Mouse (Mus musculus): ENCODE data around the gene Rsc1a1. TPM values are rescaled to one million over a fixed set of nuclear protein-coding genes. Genes with fewer than 3 reads are reported as not detected.
A peak's percentile ranks its signal among the peaks of the same experiment; 100 is the strongest.

Rsc1a1 gene
- total and polyA plus RNA-seq, 3 experiments: 7.7 TPM; not detected in 2

GRCm38 (mm10) chr4:141705331-141705730 is 19.9 kb upstream of the Rsc1a1 start:
- Histone ChIP-seq H3K9me3 (replicated peaks; ENCODE audit: insufficient read depth, low read length) (no peaks in the 10 kb centered on the region), H3K36me3 (ENCODE audit: control insufficient read depth in 1 of 2, insufficient read depth in 2 of 2, low read length in 2 of 2) (peaks cover 0 to 29% of the 10 kb centered on the region in 2 experiments; a peak in 2 of 4 replicates), H3K27me3 (ENCODE audit: control insufficient read depth in 1 of 2, insufficient read depth in 2 of 2, low read length in 2 of 2) (no peaks in the 10 kb centered on the region), H3K79me2 (ENCODE audit: control insufficient read depth, insufficient read depth, low read length, poor library complexity) (no peaks in the 10 kb centered on the region), H3K27ac (ENCODE audit: control insufficient read depth, low read depth, low read length) (no peak overlapping the region), H3K4me1 (ENCODE audit: control insufficient read depth in 1 of 2, insufficient read depth in 2 of 2, low read length in 2 of 2) (no peaks in the 10 kb centered on the region), H3K4me3 (ENCODE audit: control insufficient read depth in 1 of 2, insufficient read depth in 1 of 2, low read depth in 2 of 2, low read length in 2 of 2) (no peak overlapping the region), H3K9ac (ENCODE audit: control insufficient read depth, low read depth, low read length, poor library complexity, severe bottlenecking) (no peak overlapping the region)
- DNase-seq (ENCODE audit: low read depth, low spot score): no peak
- TF ChIP-seq USF1 (IDR thresholded peaks at IDR 0.05; ENCODE audit: low read depth, low read length) (no peak), MYB (IDR thresholded peaks at IDR 0.05; ENCODE audit: low read depth, low read length) (no peak), UBTF (IDR thresholded peaks at IDR 0.05; ENCODE audit: borderline replicate concordance, insufficient read depth, low read depth, low read length) (no peak), POLR2AphosphoS5 (IDR thresholded peaks at IDR 0.05; ENCODE audit: borderline replicate concordance, low read depth, low read length) (no peak), NRF1 (IDR thresholded peaks at IDR 0.05; ENCODE audit: insufficient read depth, low read depth, low read length, poor library complexity, severe bottlenecking) (no peak), ZKSCAN1 (IDR thresholded peaks at IDR 0.05; ENCODE audit: low read depth, low read length) (no peak), TAL1 (IDR thresholded peaks at IDR 0.05; ENCODE audit: low read length) (no peak)

DNA sequence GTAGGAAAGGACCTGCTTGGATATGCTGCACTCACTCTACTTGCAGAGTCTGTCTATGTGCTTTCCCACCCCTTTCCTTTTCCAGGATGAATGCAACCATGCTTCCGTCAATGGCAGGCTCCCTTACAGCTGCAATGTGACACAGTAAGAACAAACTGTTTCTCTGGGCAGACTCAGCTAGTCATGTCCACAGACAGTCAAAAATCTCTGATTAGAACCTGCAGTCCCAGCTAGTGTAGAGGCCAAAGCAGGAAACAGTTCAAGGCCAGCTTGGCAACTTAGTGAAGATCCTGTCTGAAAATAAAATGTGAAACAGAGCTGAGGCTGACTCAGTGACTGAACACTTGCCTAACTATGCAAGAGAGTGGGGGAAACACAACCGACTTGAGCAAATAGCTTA is 19.2 kb upstream of the Rsc1a1 start:
- H3K27me3 ChIP-seq (ENCODE audit: control insufficient read depth in 1 of 2, insufficient read depth in 2 of 2, low read length in 2 of 2): no peaks in the 10 kb centered on the region
- H3K9me3 ChIP-seq (replicated peaks; ENCODE audit: insufficient read depth, low read length): no peaks in the 10 kb centered on the region
- no peak overlapping the region for H3K9ac ChIP-seq (ENCODE audit: control insufficient read depth, low read depth, low read length, poor library complexity, severe bottlenecking)
- no peaks in the 10 kb centered on the region for H3K4me1 ChIP-seq (ENCODE audit: control insufficient read depth in 1 of 2, insufficient read depth in 2 of 2, low read length in 2 of 2)
- peaks cover 0 to 26% of the 10 kb centered on the region in 2 experiments; a peak in 2 of 4 replicates for H3K36me3 ChIP-seq (ENCODE audit: control insufficient read depth in 1 of 2, insufficient read depth in 2 of 2, low read length in 2 of 2)
- no peak overlapping the region for H3K27ac ChIP-seq (ENCODE audit: control insufficient read depth, low read depth, low read length)
- H3K4me3 ChIP-seq (ENCODE audit: control insufficient read depth in 1 of 2, insufficient read depth in 1 of 2, low read depth in 2 of 2, low read length in 2 of 2): no peak overlapping the region
- DNase-seq (ENCODE audit: low read depth, low spot score): no peak
- H3K79me2 ChIP-seq (ENCODE audit: control insufficient read depth, insufficient read depth, low read length, poor library complexity): no peaks in the 10 kb centered on the region
- TF ChIP-seq CHD1 (IDR thresholded peaks at IDR 0.05; ENCODE audit: low read depth, low read length) (no peak), RAD21 (IDR thresholded peaks at IDR 0.05; ENCODE audit: low read depth, low read length) (no peak), POLR2A (IDR thresholded peaks at IDR 0.05; ENCODE audit: control insufficient read depth in 1 of 2, insufficient read depth in 1 of 2, low read depth in 1 of 2, low read length in 2 of 2, poor library complexity in 1 of 2) (0 out of 4 replicates have a peak, but pooled peaks of 1 of the 2 experiments have one; percentile 14)

GRCm38 (mm10) chr4:141694719-141695118 is 9.3 kb upstream of the Rsc1a1 start:
- Histone ChIP-seq H3K27me3 (ENCODE audit: control insufficient read depth in 1 of 2, insufficient read depth in 2 of 2, low read length in 2 of 2) (no peaks in the 10 kb centered on the region), H3K9ac (ENCODE audit: control insufficient read depth, low read depth, low read length, poor library complexity, severe bottlenecking) (no peak overlapping the region), H3K27ac (ENCODE audit: control insufficient read depth, low read depth, low read length) (no peak overlapping the region), H3K79me2 (ENCODE audit: control insufficient read depth, insufficient read depth, low read length, poor library complexity) (no peaks in the 10 kb centered on the region), H3K36me3 (ENCODE audit: control insufficient read depth in 1 of 2, insufficient read depth in 2 of 2, low read length in 2 of 2) (peaks cover 0 to 17% of the 10 kb centered on the region in 2 experiments; a peak in 2 of 4 replicates), H3K4me1 (ENCODE audit: control insufficient read depth in 1 of 2, insufficient read depth in 2 of 2, low read length in 2 of 2) (no peaks in the 10 kb centered on the region), H3K9me3 (replicated peaks; ENCODE audit: insufficient read depth, low read length) (no peaks in the 10 kb centered on the region), H3K4me3 (ENCODE audit: control insufficient read depth in 1 of 2, insufficient read depth in 1 of 2, low read depth in 2 of 2, low read length in 2 of 2) (no peak overlapping the region)
- no peak for TF ChIP-seq MAFK (IDR thresholded peaks at IDR 0.05; ENCODE audit: borderline replicate concordance, low read depth, low read length)
- TF ChIP-seq RCOR1 (IDR thresholded peaks at IDR 0.05; ENCODE audit: low read depth, low read length): no peak
- TF ChIP-seq JUND (IDR thresholded peaks at IDR 0.05; ENCODE audit: low read depth, low read length): no peak
- no peak for TF ChIP-seq ZC3H11A (IDR thresholded peaks at IDR 0.05; ENCODE audit: low read depth, low read length)
- TF ChIP-seq MAX (IDR thresholded peaks at IDR 0.05; ENCODE audit: low read length): no peak
- no peak for TF ChIP-seq MYC (IDR thresholded peaks at IDR 0.05; ENCODE audit: low read depth, low read length)
- TF ChIP-seq USF2 (IDR thresholded peaks at IDR 0.05; ENCODE audit: borderline replicate concordance in 1 of 2, insufficient read depth in 1 of 2, low read depth in 1 of 2, low read length in 2 of 2): no peak
- TF ChIP-seq CHD2 (IDR thresholded peaks at IDR 0.05; ENCODE audit: low read length): no peak
- no peak for TF ChIP-seq USF1 (IDR thresholded peaks at IDR 0.05; ENCODE audit: low read depth, low read length)
- TF ChIP-seq TBP (IDR thresholded peaks at IDR 0.05; ENCODE audit: low read depth, low read length): no peak
- TF ChIP-seq MAZ (IDR thresholded peaks at IDR 0.05; ENCODE audit: low read depth, low read length): no peak
- TF ChIP-seq MYB (IDR thresholded peaks at IDR 0.05; ENCODE audit: low read depth, low read length): no peak
- TF ChIP-seq NRF1 (IDR thresholded peaks at IDR 0.05; ENCODE audit: insufficient read depth, low read depth, low read length, poor library complexity, severe bottlenecking): no peak
- TF ChIP-seq CTCF (IDR thresholded peaks at IDR 0.05 in 2 of 3, conservative IDR thresholded peaks at IDR 0.05 in 1 of 3; ENCODE audit: control insufficient read depth in 1 of 3, insufficient read depth in 1 of 3, low read depth in 2 of 3, low read length in 3 of 3, poor library complexity in 1 of 3, severe bottlenecking in 1 of 3): no peak
- no peak for TF ChIP-seq EP300 (IDR thresholded peaks at IDR 0.05; ENCODE audit: low read depth in 1 of 2, low read length in 2 of 2)
- no peak for TF ChIP-seq ETS1 (IDR thresholded peaks at IDR 0.05; ENCODE audit: low read depth, low read length)
- no peak for TF ChIP-seq BHLHE40 (IDR thresholded peaks at IDR 0.05; ENCODE audit: borderline replicate concordance, low read depth, low read length)
- no peak for TF ChIP-seq GATA1 (IDR thresholded peaks at IDR 0.05; ENCODE audit: low read depth, low read length)
- TF ChIP-seq SMC3 (IDR thresholded peaks at IDR 0.05; ENCODE audit: low read depth, low read length): no peak
- no peak for DNase-seq (ENCODE audit: low read depth, low spot score)
